Mouse (Mus musculus) MEL (cell line): ENCODE measurements at regions not wholly inside any gene's neighbourhood (a gene's known extent, or its start where the extent isn't known, plus 50 kb on each side); places are given as distances from the start of the nearest gene placed in this dataset.

Source experiments
- EP300 ChIP-seq, 2 experiments: IDR thresholded peaks; 2 replicates each; pipeline ENCODE4 v1.6.1; 2011; ENCODE audit warnings: improper control_type of control experiment in 2 of 2, low read length in 2 of 2, low read depth in 1 of 2, mild to moderate bottlenecking in 1 of 2
- KAT2A ChIP-seq: conservative IDR thresholded peaks from 2 replicates; pipeline ENCODE4 v1.6.1; 2012; ENCODE audit warnings: low read depth, low read length, improper control_type of control experiment, inconsistent platforms
- MYC ChIP-seq: IDR thresholded peaks from 2 replicates; pipeline ENCODE4 v1.6.1; 2011; ENCODE audit warnings: low read depth, mild to moderate bottlenecking, low read length, improper control_type of control experiment, moderate library complexity
- POLR2AphosphoS2 ChIP-seq: IDR thresholded peaks from 2 replicates; pipeline ENCODE4 v1.6.1; 2011; ENCODE audit warnings: low read length, improper control_type of control experiment
- TAL1 ChIP-seq: IDR thresholded peaks from 2 replicates; pipeline ENCODE4 v1.6.1; 2012; ENCODE audit warnings: mild to moderate bottlenecking, inconsistent platforms, low read length, moderate library complexity, mixed read lengths

DNA sequence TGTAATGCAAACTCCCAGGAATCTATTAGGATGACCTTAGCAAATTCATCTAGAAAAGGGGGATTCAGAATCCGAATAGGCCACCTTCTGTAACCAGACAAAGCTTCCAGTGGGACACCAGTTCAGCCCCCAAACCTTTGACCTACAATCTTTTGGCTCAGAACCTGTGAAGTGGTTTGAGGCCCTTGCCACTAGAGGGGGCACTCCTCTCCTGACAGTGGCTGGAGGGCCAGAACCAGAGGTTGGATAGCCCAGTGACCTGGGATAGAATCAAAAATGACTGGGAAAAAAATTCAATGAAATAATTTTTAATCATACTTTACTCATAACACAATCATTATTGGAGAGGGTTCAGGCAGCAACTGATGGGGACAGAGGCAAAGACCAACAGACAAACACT is 484.7 kb upstream of the Htr2c start:
- no peak for TF ChIP-seq TAL1
- no peak for TF ChIP-seq EP300 (IDR thresholded peaks at IDR 0.05; ENCODE audit: low read depth in 1 of 2, low read length in 2 of 2)
- no peak for TF ChIP-seq POLR2AphosphoS2
- no peak for TF ChIP-seq KAT2A
- no peak for TF ChIP-seq MYC
